Mouse (Mus musculus): ENCODE results near the gene Hsf3. TPM values are rescaled to one million over a fixed set of nuclear protein-coding genes. Genes with fewer than 3 reads are reported as not detected.

The Hsf3 gene
- polyA plus RNA-seq (2021; fragmentation: Nextera tagmentation) = 0.18 TPM in 1 of 2 replicates, not detected in the other
- long read RNA-seq, experiment 1, partial matches to known transcripts = 0 of 2 reads
- long read RNA-seq, experiment 1, other reads (novel, unspliced or antisense) = 1 of 2 reads
- long read RNA-seq, experiment 2 = 0 reads

DNA sequence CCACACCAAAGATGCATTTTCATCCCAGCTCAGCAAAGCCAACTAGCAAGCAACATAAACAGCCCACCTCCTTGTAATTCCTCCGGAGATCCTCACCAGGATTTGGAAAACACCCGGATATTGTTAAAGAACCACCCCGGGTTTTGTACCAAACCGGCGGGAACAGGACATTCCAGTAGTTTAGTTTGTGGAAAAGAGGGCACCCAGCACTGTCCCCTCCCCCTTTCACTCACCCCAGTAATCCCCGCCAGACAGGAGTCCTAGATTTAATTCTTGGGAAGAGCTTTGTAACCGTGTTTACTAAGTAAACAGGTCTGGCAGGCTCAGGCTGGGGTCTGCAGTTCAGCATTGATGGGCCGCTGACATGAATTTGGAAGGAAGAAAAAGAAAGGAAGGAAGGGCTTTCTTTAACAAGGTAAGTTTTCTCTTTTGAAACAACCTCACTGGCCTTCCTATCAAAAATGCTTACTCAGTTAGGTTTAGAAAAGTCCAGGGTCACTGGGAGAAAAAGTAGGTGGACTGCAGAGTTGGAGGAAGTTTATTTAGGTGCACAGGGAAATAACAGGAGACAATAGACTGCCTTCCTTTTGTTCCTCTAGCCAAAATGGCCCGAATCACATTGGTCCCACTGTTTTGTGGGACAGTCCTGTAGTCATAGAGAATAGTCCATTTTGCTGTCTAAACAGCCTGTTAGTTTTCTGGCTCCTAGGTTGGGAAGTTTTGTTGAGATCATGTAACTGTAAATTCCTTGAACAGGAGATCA lies at the start of gene Hsf3:
Hsf3 (minus strand) TSS at position 94 of the 763 bp plus-strand sequence.

DNA sequence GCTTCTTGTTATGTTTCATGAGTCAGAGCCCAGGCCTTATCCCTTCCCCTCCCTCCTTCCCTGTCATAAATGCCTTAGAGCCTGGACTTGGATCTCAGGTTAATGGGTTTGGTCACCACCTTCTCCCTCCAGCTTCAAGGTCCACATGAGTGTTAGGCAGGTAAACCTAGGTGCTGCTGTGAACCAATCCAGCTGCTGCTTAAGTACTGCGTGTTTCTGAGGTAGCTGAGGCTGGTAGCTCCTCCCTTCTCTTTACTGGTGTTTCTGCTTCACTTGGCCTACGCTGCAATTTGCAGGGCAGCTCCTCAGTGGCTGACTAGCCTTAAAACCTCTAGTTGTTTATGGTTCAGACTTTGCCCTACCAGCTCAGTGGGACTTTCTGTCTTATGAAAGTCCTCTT lies 945 bp downstream of the Hsf3 start, which contains the start of gene Heph:
Heph (plus strand) TSS at position 211 of the 400 bp plus-strand sequence.

GRCm38 (mm10) chrX:96293338-96293737 lies 162.8 kb downstream of the Hsf3 start, which contains the start of gene Vsig4:
Gene Vsig4 (minus strand): TSS chrX:96293438.

Other genes starting within 250 kb of the Hsf3 start
- gene Vsig4, start 162.9 kb downstream of the Hsf3 start, polyA plus RNA-seq (2021; fragmentation: Nextera tagmentation) = not detected in 2 replicates
- gene Heph, start 935 bp downstream of the Hsf3 start, polyA plus RNA-seq (2021; fragmentation: Nextera tagmentation) = 1.8 and 2.0 TPM in 2 replicates